Mouse (Mus musculus) midbrain, embryonic 15.5 days (tissue): ENCODE data around the gene Lemd1. TPM values are rescaled to one million over a fixed set of nuclear protein-coding genes. Genes with fewer than 3 reads are reported as not detected.

Experiments
- ATAC-seq: fragments of 200-750 bp; cut with Nextera tagmentation; replicated peaks from 2 replicates; pipeline ENCODE4 v1.8.0; 2017; ENCODE audit warnings: moderate TSS enrichment
- H3K27ac ChIP-seq: fragments of 300-500 bp; sonication (generic); 2 replicates; pipeline ENCODE4 v1.5.1; 2015; ENCODE audit warnings: mild to moderate bottlenecking, inconsistent platforms
- H3K27me3 ChIP-seq: fragments of 300-500 bp; sonication (generic); replicated peaks from 2 replicates; pipeline ENCODE4 v1.6.1; 2015; ENCODE audit warnings: inconsistent platforms
- H3K36me3 ChIP-seq: fragments of 300-500 bp; sonication (generic); replicated peaks from 2 replicates; pipeline ENCODE4 v1.6.1; 2015; ENCODE audit warnings: inconsistent platforms
- H3K4me1 ChIP-seq: fragments of 300-500 bp; sonication (generic); 2 replicates; pipeline ENCODE4 v1.6.1; 2015; ENCODE audit warnings: inconsistent platforms
- H3K4me2 ChIP-seq: fragments of 300-500 bp; sonication (generic); 2 replicates; pipeline ENCODE4 v1.6.1; 2015; ENCODE audit warnings: inconsistent platforms, mild to moderate bottlenecking, moderate library complexity
- H3K4me3 ChIP-seq: fragments of 300-500 bp; sonication (generic); 2 replicates; pipeline ENCODE4 v1.5.1; 2015; ENCODE audit warnings: mild to moderate bottlenecking, inconsistent platforms
- H3K9ac ChIP-seq: fragments of 300-500 bp; sonication (generic); 2 replicates; pipeline ENCODE4 v1.6.1; 2015; ENCODE audit warnings: mild to moderate bottlenecking, inconsistent platforms
- H3K9me3 ChIP-seq: fragments of 300-500 bp; sonication (generic); 2 replicates; pipeline ENCODE4 v1.6.1; 2016; ENCODE audit warnings: inconsistent platforms
- WGBS: fragments of 180-500 bp; shearing (Covaris S2); methylation state at CpG from one replicate; pipeline ENCODE4 v1.1.7; 2015; ENCODE audit warnings: mixed read lengths; 5-methylcytosine and 5-hydroxymethylcytosine counted together
- polyA plus RNA-seq: library from polyadenylated mRNA; unstranded; fragments of >200 nt; fragmentation: Nextera tagmentation; extraction: Ambion mirVana; gene quantifications from 2 replicates; pipeline ENCODE4 v1.2.1, GENCODE M21; 2015

The Lemd1 gene
- polyA plus RNA-seq, 1 experiment from 2014 or later = 19.8 TPM

DNA sequence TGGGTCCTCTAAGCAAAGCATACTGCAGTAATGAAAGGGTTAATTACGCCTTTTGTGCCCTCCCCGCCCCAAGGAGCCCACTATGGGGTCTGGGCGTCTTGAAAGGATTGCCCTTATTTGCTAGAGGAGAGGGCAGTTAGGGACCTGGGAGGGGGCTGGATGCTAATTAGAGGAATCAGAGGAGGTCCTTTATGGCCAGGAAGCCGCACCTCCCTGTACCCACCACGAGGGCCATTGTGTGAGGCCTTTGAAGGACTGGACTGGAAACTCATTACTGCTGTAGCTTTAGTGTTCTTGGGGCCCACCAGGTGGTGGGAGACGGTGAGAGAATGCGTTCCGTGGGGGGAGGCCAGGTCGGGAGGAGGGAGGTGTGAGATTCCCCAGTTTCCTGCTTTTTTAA lies 6.4 kb downstream of the Lemd1 start:
- H3K4me2 ChIP-seq = peak overlapping the region; percentile 16
- H3K9me3 ChIP-seq = no peaks in the 10 kb centered on the region
- no peaks in the 10 kb centered on the region for H3K36me3 ChIP-seq
- H3K4me3 ChIP-seq = no peak overlapping the region
- H3K4me1 ChIP-seq = peaks cover 100% of the 10 kb centered on the region
- H3K27ac ChIP-seq = peak overlapping the region; percentile 11
- H3K27me3 ChIP-seq = no peaks in the 10 kb centered on the region
- no peak for ATAC-seq
- 3% methylated on average over 9 of the region's 9 CpGs for WGBS
- H3K9ac ChIP-seq = 0 out of 2 replicates have a peak overlapping the region, but pooled peaks have one; percentile 3

DNA sequence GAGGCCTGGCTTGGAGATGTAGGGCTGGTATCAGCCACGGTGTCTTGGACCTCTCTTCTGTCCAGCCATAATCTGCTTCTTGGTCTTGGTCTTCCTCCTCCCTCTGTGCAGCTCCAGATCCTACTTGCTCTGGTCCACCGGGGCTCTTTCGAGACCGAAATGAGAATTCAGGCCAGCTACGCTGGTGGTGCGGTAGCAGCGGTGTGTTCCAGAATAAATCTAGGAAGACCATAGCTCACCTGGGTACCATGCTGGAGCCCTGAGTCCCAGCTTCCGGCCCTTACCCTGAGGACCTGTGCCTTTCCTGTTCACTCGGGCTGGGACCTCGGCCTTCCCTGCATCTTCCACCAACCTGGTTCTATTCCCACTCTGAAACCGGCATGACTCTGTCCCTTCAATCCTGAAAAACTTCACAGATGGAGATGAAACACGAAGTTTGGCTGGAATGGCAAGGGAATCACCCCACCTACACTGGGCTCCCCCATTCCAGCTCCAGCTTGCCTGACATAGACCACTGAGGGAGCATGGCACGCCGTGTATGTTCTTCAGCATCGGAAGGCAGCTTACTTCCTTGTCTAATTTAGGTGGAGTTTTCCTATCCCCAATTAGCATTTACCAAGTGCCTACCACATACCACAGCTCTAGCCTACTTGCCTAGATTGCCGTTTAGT lies 7.3 kb downstream of the Lemd1 start:
- Histone ChIP-seq H3K27me3 (no peaks in the 10 kb centered on the region), H3K4me3 (no peak overlapping the region), H3K9ac (no peak overlapping the region), H3K4me1 (peaks cover 97% of the 10 kb centered on the region), H3K9me3 (no peaks in the 10 kb centered on the region), H3K27ac (peak overlapping the region; percentile 77), H3K36me3 (no peaks in the 10 kb centered on the region), H3K4me2 (peak overlapping the region; percentile 16; the same call in 1 of the 2 replicates)
- WGBS = 76% methylated on average over 16 of the region's 16 CpGs
- ATAC-seq = no peak

DNA sequence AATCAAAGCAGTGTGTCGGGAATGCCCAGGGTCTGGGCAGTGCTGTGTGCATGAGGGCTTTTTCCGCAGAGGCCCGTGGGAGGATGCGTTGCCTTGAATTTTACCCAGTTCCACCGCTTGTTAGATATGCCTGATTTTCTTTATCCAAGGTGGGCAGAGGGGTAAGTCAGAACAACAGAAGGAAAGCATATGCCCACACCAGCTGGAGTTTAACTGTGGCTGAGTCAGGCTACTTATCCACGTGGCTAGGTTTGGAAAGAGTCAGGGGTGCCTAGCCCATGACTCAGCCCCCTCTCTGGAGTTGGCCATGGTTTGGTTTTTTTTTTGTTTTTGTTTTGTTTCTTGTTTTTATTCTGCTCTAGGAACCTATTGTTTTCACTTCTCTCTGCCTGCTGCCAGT lies 8.0 kb downstream of the Lemd1 start:
- Histone ChIP-seq H3K9me3 (no peaks in the 10 kb centered on the region), H3K27me3 (no peaks in the 10 kb centered on the region), H3K4me2 (no peak overlapping the region), H3K27ac (peak overlapping the region; percentile 77), H3K4me1 (peaks cover 95% of the 10 kb centered on the region), H3K9ac (no peak overlapping the region), H3K36me3 (no peaks in the 10 kb centered on the region), H3K4me3 (no peak overlapping the region)
- WGBS = 51% methylated on average over 6 of the region's 6 CpGs
- ATAC-seq = no peak

DNA sequence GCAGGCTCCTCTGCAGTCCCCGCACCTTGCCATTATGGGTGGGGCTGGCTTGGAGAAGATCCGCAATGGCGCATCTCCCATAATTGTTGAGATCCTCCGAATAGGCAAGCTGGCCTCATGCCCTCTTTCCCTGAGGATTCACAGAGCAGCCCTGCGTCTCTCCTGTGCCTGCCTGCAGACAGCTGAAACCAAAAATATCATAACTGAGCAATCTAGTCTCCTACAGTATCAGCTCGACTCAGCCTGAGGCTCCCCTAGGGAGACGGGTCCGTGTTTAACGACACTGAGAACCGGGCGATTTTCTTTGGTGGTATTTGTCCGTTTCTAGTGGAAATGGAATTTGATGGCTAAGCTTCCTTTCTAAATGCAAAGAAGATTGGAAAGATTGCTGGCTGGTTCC lies 8.7 kb downstream of the Lemd1 start:
- Histone ChIP-seq H3K4me1 (peaks cover 89% of the 10 kb centered on the region), H3K4me2 (peak overlapping the region; percentile 38), H3K36me3 (no peaks in the 10 kb centered on the region), H3K4me3 (peak overlapping the region; percentile 25; the same call in 1 of the 2 replicates), H3K9ac (peak overlapping the region; percentile 31; the same call in 1 of the 2 replicates), H3K27ac (peak overlapping the region; percentile 77), H3K27me3 (no peaks in the 10 kb centered on the region), H3K9me3 (no peaks in the 10 kb centered on the region)
- 4% methylated on average over 12 of the region's 12 CpGs for WGBS
- no peak for ATAC-seq

DNA sequence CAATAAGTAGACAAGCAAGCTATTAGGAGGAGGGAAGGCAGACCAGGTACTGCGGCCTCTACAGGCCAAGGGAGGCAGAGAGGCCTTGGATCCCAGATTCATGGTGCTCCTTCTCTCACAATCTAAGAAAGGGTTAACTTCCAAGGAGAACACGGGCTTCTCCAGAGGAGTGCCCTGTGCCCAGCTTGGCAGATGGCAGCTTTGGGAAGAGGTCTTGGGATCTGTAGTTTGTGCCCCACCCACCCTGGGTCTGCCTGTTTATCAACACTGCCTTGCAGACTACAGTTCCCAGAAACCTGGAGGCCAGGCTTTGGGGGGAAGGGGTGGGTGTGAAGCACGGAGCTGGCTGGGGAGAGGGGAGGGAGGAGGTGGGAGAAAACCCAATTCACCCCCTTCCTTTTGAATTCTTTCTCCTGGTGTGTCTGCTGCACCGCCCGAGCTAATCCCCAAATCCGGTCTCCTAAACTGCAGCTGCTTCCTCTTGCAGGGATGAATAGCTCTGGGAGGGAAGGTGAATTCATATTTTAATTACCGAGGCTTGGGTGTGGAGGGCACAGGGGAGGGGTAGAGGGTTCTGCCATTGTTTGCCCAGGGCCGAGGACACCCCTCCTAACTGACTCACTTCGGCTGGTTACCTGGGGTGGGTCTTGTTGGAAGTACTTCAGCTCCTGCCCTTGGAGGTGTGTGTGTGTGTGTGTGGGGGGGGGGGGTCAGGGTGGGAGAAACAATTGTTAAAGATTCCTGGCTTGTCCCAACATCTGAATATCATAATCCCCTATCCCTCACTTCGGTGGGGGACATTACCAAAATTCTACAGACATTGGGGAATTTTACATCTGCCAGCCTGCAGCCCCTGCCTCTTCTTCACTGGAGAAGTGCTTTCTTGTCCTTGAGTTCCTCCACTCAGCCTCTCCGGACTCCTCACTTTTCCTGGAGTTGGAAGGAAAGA lies 9.6 kb downstream of the Lemd1 start:
- Histone ChIP-seq H3K36me3 (no peaks in the 10 kb centered on the region), H3K4me1 (peaks cover 88% of the 10 kb centered on the region), H3K4me3 (peak overlapping the region; percentile 25), H3K9ac (peak overlapping the region; percentile 31; the same call in 1 of the 2 replicates), H3K27me3 (no peaks in the 10 kb centered on the region), H3K4me2 (peak overlapping the region; percentile 38), H3K27ac (peak overlapping the region; percentile 77), H3K9me3 (no peaks in the 10 kb centered on the region)
- WGBS = 3% methylated on average over 11 of the region's 11 CpGs
- ATAC-seq = peak; percentile 86

DNA sequence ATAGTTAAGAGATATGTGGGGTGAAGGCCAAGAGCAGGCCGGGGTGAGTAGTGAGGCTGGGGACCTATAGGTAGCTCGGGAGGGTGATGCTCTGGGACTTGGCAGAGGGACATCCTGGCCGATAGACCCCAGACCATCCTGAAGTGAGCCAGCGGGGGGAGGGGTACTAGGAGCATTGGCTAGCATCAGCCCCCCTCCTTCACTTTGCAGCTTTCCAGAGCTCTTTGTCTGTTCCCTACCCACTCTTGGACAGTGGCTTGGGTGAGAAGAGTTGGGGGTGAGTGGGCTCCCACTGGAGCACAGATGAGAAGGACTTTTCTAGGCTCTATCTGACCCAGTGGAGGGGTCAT lies 10.3 kb downstream of the Lemd1 start:
- peak; percentile 13; the same call in 1 of the 2 replicates for ATAC-seq
- peak overlapping the region; percentile 31; the same call in 1 of the 2 replicates for H3K9ac ChIP-seq

DNA sequence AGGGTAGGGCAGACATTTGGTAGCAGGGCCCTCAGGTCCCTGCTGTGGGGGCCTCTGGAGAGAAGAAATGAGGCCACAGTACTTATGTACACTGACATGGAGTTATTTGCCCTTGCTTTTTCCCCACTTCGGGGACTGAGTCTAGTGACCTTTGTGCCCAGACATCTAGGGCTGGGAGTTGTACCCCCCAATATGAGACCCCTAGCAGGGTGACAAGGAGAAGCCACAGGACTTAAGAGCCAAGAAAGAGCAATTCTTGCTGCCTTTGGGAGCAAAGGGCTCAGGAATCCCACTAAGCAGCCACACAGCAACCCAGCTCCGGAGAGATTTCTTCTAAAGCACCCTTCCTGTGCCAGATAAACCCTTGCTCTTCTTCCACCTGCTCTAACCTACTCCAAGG lies 10.7 kb downstream of the Lemd1 start:
- Histone ChIP-seq H3K27me3 (no peaks in the 10 kb centered on the region), H3K4me1 (peaks cover 85% of the 10 kb centered on the region), H3K4me2 (peak overlapping the region; percentile 38), H3K4me3 (no peak overlapping the region), H3K36me3 (no peaks in the 10 kb centered on the region), H3K9ac (no peak overlapping the region; the same call in 1 of the 2 replicates), H3K27ac (peak overlapping the region; percentile 77), H3K9me3 (no peaks in the 10 kb centered on the region)
- no peak for ATAC-seq
- WGBS = 34% methylated on average over 2 of the region's 2 CpGs

More for the DNA sequence above, 10.3 kb downstream of the Lemd1 start:
- WGBS = 10% methylated on average over 4 of the region's 4 CpGs
- Histone ChIP-seq H3K36me3 (no peaks in the 10 kb centered on the region), H3K27ac (peak overlapping the region; percentile 77), H3K4me1 (peaks cover 88% of the 10 kb centered on the region), H3K4me2 (peak overlapping the region; percentile 38), H3K27me3 (no peaks in the 10 kb centered on the region), H3K4me3 (peak overlapping the region; percentile 25), H3K9me3 (no peaks in the 10 kb centered on the region)

DNA sequence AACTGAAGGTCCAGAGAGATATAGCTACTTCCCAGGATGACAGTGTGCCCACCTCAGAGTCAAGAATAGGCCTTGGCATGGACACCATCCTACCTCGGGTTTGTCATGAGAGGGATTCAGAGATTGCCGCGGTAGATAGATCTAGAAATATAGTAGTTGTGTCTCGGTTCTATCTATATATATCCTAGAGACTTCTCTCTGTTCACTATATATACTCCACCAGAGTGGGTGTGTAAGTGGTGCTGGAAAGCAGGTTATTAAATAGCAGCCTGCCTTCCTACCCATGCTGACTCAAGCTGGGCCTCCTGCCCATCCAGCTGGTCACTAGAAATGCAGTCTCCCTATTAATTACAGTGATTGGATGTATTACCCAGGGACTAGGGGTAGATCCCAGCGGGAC lies 11.5 kb downstream of the Lemd1 start:
- Histone ChIP-seq H3K9ac (no peak overlapping the region), H3K4me3 (no peak overlapping the region), H3K4me1 (peaks cover 85% of the 10 kb centered on the region)

DNA sequence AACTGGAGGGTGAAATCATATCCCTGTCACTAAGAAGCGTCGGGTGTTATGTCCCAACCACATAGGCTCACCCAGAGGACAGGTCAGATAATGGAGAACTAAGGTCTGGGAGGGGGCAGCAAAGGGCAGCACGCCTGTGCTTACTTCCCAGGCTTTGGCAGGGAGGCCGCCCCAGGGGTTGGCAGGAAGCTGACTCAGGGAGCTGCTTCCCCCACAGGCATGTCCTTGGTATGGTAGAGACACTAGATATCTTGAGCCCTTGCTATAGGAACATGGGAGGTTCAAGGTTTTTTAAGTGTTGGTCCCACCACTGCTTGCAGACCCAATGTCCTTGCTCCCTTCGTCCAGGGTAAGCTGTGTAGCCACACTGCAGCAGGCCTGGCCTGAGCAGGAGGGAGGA lies 14.7 kb downstream of the Lemd1 start:
- H3K4me1 ChIP-seq = peaks cover 84% of the 10 kb centered on the region
- H3K9me3 ChIP-seq = no peaks in the 10 kb centered on the region
- no peaks in the 10 kb centered on the region for H3K36me3 ChIP-seq
- no peak overlapping the region for H3K4me2 ChIP-seq
- ATAC-seq = no peak
- no peaks in the 10 kb centered on the region for H3K27me3 ChIP-seq
- H3K9ac ChIP-seq = no peak overlapping the region
- 0 out of 2 replicates have a peak overlapping the region, but pooled peaks have one; percentile 1 for H3K27ac ChIP-seq
- H3K4me3 ChIP-seq = no peak overlapping the region
- 70% methylated on average over 5 of the region's 5 CpGs for WGBS

More for the DNA sequence above, 11.5 kb downstream of the Lemd1 start:
- H3K27me3 ChIP-seq = no peaks in the 10 kb centered on the region
- peak overlapping the region; percentile 77 for H3K27ac ChIP-seq
- no peaks in the 10 kb centered on the region for H3K36me3 ChIP-seq
- H3K9me3 ChIP-seq = no peaks in the 10 kb centered on the region
- WGBS = 91% methylated on average over 5 of the region's 5 CpGs
- no peak for ATAC-seq
- H3K4me2 ChIP-seq = no peak overlapping the region

DNA sequence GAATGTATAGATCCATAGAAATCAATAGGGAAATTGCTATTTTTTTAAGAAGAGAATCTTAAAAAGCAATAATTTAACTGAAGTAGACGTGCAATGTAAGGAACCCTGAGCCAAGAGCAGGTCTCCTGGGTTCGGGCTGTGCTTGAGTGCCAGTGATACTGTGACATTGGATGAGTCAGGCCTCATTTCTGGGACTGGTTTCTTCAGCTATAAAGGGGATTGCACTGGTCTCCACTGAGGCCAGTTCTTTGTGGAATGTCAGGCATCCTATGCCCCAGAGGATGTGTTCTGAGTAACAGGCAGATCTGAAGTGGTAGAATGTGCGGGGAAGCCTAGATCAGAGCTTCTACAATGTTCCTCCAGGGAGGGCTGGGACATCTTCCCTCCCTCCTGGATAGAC lies 15.6 kb downstream of the Lemd1 start:
- peaks cover 83% of the 10 kb centered on the region for H3K4me1 ChIP-seq
- H3K9ac ChIP-seq = no peak overlapping the region
- ATAC-seq = no peak
- no peak overlapping the region for H3K4me3 ChIP-seq
- 81% methylated on average over 3 of the region's 3 CpGs for WGBS
- no peaks in the 10 kb centered on the region for H3K9me3 ChIP-seq
- no peaks in the 10 kb centered on the region for H3K27me3 ChIP-seq
- H3K27ac ChIP-seq = peak overlapping the region; percentile 73; the same call in 1 of the 2 replicates
- no peaks in the 10 kb centered on the region for H3K36me3 ChIP-seq
- no peak overlapping the region for H3K4me2 ChIP-seq

DNA sequence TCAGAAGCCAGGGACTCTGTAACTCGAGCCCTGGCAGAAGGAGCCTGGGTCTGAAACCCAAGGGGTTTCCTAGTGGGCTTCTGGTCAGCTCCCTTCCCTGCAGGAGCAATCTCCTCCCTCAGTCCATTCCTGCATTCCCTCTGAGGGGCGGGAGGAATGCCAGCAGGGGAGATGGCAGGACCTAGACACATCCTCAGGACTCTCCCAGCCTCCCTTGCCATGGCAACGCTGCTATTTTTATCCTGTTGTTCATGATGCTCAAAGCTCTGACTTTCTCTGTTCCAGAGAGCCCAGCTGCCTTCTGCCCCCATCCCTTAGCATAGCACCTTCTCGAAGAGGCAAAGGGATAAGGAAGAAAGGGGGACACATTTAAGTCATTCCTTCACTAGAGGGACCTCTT lies 16.9 kb downstream of the Lemd1 start:
- Histone ChIP-seq H3K4me1 (peaks cover 83% of the 10 kb centered on the region), H3K9ac (no peak overlapping the region), H3K36me3 (no peaks in the 10 kb centered on the region), H3K4me3 (no peak overlapping the region), H3K27me3 (no peaks in the 10 kb centered on the region), H3K9me3 (no peaks in the 10 kb centered on the region), H3K27ac (peak overlapping the region; percentile 73), H3K4me2 (peak overlapping the region; percentile 12; the same call in 1 of the 2 replicates)
- ATAC-seq = peak; percentile 22
- WGBS = 6% methylated on average over 4 of the region's 4 CpGs

DNA sequence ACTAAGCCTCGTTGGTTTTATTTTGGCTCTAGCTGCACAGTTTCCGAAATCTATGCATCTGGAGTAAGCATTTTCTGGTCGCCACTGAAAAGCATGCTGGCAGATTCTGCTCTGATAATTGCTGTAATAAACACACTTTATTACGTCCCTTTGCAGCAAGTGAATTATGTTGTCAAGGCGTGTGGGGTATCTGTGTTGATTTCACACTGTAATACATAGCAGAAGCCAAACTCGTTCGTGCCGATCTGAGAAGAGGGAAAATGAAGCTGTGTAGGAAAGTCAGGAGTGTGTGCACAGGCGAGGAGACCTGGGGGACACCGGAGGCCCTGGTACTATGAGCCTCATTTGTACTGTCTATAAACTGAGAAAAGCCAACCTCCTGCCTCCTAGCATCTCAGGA lies 18.2 kb downstream of the Lemd1 start:
- Histone ChIP-seq H3K27ac (peak overlapping the region; percentile 73), H3K9me3 (no peaks in the 10 kb centered on the region), H3K4me2 (no peak overlapping the region), H3K36me3 (no peaks in the 10 kb centered on the region), H3K4me3 (no peak overlapping the region), H3K27me3 (no peaks in the 10 kb centered on the region), H3K4me1 (peaks cover 79% of the 10 kb centered on the region), H3K9ac (no peak overlapping the region)
- ATAC-seq = no peak
- 68% methylated on average over 10 of the region's 10 CpGs for WGBS
